Mouse (Mus musculus): ENCODE data around the gene Krt34. TPM values are rescaled to one million over a fixed set of nuclear protein-coding genes. Genes with fewer than 3 reads are reported as not detected.

The Krt34 gene
- total RNA-seq (2021): not detected
- long read RNA-seq, experiment 1: 0 reads
- long read RNA-seq, experiment 2: 0 reads

DNA sequence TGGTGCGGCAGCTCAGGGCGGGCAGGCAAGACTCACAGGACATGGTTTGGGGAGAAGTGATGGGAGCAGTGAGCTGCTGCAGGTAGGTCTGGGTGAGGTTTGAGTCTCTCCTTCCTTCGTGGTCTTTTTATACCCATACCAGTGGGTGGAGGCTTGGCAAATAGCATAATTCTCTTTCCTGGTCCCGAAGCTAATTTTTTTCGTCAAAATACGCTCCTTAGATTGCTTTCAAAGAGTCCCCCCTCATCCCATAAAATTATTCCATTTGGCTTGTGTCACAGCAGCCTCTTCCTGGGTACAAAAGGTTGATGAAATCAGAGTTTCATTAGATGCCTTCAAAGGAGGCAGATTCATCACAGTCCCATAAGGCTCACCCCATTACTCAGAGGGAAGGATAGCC, at the start of gene Krt34:
Gene Krt34 (minus strand): TSS at position 101 of the 400 bp plus-strand sequence.
- DNase-seq: no peak
- intact Hi-C loops (cut with DNase I): no loop called here

DNA sequence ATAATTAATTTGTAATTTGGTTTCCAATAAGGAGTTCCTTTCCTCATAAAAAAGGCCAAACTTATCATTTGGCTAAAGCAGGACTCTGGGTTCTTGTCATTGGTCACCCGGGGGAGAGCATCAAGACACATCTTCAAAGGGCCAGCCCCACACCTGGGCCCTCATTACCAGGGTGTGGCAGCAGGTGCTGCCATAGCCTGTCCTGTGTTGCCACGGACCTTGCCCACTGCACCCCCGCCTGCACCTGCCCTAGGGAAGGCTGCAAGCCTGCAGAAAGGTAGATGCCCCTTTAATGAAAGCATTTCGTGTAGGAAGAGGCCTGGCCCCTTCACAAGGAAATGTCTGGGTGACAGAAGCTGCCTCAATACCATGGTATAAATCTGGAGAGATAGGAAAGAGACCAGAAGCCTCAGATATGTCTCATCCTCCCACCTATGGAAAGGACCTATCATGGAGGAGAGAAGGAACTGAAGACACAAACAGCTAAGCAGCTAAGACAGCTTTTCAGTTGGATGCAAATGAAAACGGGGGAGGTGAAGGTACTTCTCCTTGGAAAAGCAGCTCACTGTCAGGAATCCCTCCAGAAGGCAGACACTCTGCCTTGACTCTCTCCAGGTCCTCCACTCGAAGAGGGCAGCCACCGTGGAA, 47.1 kb upstream of the Krt34 start:
- intact Hi-C loops (cut with DNase I): no loop called here
- DNase-seq: no peak

DNA sequence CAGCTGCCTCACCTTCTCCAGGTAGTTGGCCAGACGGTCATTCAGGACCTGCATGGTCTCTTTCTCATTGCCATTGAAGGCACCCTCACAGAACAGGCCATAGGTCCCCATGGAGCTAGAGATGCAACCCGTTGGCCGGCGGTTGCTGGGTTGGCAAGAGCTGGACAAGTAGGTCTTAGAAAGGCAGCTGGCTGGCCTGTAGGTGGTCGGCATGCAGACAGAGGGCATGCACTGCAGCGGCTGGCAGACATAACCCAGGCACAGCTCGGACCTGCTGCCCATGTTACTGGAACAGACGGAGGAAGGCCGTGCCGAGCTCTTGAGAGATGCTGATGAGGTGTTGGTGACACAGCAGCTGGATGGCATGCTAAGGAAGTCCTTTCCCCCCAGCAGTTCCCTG, 46.5 kb upstream of the Krt34 start, which contains the start of gene Krt32:
Gene Krt32 (minus strand): TSS at position 366 of the 400 bp plus-strand sequence.
- no peak for DNase-seq
- intact Hi-C loops (cut with DNase I): no loop called here

DNA sequence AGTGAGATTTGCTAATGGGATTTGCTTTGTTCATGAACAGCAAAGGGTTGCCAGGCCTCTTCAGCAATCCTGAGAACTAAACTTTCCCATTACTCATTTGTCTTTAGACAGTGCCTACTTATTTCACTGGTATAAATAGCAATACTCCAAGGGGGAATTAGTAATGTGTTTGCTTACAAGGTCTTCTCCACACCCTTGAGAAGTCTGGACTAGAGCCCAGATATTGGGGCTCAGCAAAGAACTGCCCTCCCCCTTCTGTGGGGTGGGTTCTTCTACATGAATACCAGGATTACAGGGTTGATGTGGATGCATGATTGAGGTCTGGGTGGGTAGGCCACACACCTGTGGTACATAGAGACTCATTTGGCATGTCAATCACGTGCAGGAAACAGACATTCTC, 32.5 kb upstream of the Krt34 start:
- intact Hi-C loops (cut with DNase I): no loop called here

DNA sequence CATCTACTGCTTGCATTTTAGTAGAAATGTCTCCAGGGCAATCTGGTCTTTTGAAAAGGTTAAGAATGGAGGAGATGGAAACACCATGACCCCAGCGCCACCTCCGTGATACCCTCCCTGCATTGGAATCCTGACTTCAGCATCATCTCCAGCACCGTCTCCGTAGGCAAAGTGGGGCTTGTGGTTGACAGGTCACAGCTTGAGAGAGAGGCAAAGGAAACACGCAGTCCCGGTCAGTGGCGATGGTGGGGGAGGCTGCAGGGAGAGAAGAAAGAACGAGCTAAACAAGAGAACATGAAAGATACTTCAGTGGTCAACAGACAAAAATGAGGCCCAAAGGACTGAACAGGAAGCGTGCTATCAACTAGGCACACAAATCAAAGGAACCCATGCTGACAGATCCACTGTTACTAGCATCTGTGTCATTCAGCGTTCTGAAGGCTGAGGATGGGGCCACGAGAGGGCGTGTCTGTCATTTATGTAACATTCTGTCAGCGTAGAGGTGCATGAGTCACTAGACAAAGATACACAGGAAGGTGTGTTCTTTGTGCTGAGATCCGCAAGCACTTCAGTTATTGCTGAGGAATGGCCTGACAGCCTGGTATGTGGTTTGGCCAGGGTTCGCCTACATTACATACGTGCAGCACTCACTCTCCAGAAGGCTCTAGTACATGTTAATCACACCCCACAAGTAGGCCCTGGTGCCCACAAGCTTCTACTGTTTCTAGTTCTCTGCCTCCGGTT, 26.1 kb upstream of the Krt34 start:
- intact Hi-C loops (cut with DNase I): no loop called here
- DNase-seq: no peak

More for the DNA sequence above, 32.5 kb upstream of the Krt34 start:
- no peak for DNase-seq

DNA sequence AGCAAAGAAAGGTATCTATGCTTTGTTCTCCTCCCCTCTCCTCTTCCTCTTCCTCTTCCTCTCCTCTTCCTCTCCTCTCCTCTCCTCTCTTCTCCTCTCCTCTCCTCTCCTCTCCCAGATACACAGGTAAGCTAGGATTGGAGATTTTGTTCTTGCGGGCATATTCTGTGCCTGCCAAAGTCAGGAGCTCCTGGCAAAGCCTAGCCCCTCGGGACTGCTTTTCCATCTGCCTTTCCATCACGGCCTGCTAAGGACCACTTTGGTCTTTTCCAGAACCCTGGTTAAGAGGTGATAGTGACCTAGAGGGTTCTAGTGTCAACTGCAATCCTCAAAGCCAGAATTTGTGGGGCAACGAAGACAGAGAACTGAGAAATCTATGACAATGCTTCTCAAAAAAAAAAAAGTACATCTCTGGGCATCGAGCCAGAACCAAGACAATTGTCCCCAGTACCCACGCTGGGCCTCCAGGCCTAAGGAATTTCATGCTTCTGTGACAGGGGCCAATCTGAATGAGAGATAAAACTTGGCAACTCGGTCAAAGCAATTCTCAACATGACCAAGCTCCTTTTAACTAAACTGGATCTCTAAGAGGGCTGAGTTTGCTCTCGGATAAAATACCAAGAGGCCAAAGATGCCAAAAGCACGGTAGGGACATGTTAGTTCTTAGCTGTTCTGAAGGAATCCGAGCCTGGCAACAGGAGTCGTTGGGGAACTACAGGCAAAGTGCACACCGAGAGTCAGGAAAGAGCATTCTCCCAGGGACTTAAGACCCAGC, 25.1 kb upstream of the Krt34 start:
- DNase-seq: no peak

DNA sequence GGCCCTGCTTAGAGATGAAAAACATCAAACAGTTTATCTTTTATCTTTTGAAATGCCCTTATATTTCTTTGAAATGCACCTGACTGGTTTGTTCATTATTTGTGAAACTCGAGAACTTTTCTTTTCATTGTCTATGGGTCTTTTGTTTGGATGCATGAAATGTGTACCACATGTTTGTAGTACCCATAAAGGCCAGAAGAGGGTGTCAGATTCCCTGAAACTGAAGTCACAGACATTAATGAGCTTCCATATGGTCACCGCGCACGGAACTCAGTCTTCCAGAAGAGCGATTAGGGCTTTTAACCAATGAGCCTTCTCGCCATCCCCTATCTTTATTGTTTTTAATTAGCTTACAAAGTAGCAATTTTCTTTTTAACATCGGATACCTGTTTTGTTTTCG, 17.5 kb upstream of the Krt34 start:
- intact Hi-C loops (cut with DNase I): no loop called here
- no peak for DNase-seq

More for the DNA sequence above, 25.1 kb upstream of the Krt34 start:
- intact Hi-C loops (cut with DNase I): no loop called here

DNA sequence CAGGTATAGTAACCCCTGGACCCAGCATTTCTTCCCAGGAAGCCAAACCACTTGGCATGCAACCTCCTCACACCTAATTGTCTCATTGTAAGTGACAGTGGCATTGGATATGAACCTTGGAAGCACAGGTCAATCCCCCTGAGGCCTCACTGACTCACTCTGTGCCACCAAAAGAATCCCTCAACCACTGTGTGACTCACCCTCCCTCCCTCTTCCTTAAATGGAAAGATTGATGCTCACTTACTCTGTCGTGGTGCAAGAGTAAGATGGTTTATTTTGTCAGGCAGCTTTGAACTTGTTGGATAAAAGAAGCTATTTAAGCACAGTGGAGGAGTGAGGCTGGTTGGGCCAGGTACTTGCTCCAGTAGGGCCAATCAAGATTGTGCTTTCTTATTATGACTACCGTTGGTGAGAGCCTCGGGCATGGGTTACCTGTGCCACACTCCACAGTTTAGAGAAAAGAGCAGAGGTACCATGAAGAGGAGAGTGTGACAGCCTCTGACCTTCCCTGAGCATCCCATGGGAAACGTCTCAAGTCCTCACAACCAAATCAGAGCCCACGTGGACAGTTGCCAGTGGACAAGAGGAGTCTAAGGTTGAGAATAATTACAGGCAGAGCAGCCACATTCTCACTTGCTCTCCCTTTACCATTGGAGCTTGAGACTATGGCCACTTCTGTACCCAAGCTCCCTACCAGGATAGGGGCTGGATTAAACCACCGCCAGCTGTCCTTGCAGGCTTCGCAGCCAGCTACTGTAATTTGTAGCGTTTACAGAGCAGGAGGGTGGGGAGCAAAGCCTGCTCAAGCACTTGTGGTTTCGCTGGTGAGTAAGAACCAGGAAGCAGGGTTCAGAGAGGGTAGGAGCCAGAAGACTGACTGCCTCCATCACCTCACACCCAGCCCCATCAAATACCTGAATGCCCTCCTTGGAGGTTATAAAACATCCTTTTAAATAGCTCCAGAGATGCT, 14.6 kb upstream of the Krt34 start:
- intact Hi-C loops (cut with DNase I): no loop called here
- DNase-seq: no peak

DNA sequence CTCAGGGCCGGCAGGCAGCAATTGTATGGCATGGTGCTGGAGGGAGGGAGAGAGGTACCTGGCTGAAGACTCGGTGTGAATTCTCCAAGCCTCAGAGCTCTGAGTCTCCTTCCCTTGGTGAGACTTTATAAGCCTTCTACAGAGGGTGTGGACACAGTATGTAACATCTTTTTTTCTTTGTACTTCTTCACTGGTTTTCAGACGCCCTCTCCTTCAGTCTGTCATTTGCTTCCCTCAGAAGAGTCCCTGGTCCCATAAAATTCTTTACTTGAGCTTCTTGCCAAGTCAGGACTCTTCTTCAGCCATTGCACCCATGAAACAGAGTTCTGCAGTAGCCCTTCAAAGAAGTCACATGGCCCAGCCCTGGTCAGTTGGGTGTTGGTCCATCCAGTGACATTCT, 9.1 kb upstream of the Krt34 start, which contains the start of gene Krt31:
Gene Krt31 (minus strand): TSS at position 101 of the 400 bp plus-strand sequence.
- intact Hi-C loops (cut with DNase I): no loop called here
- no peak for DNase-seq

DNA sequence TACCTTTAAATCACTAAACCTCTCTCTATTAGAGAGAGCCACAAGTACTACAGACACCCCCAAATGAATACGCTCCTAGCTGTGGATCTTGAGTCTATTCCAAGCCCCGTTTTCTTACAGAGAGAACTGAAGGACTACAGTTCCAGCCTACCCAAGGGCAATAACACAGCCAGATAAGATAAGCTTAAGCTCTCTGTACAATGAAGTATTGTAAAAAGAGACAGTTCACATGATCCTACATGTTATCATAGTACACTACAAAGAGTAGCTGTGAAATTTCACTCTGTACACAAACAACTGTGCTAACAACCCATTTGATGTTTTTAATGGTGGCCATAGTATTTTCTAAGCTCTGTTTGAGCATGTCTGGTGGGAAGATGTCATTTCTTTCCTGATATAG, 5.8 kb upstream of the Krt34 start:
- intact Hi-C loops (cut with DNase I): no loop called here
- DNase-seq: no peak

DNA sequence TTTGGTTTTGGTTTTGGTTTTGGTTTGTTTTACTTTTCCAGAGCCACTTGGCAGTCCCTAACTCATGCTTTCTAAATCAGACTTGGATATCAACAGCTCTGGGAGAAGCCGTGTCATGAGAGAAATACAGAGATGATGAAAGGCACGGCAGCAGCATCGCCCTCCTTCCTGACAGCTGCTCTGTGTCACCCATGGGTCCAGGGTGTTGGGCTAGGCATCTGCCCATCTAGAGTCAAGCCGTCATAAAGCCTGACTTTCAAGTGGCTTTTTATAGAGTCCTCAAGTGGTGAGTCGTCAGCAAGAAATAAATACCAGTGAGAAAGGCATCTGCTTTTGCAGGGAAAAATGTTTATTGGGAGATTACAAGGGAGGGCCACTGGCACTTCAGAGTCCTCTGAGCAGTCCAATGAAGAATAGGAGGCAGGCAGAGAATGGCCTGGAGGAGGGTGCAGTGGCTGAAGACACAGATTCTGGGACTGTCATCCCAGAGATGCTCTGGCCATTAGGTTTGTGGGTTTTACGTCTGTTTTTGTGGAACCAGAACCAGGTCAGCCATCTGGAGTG, 5.0 kb upstream of the Krt34 start:
- intact Hi-C loops (cut with DNase I): no loop called here
- DNase-seq: no peak

DNA sequence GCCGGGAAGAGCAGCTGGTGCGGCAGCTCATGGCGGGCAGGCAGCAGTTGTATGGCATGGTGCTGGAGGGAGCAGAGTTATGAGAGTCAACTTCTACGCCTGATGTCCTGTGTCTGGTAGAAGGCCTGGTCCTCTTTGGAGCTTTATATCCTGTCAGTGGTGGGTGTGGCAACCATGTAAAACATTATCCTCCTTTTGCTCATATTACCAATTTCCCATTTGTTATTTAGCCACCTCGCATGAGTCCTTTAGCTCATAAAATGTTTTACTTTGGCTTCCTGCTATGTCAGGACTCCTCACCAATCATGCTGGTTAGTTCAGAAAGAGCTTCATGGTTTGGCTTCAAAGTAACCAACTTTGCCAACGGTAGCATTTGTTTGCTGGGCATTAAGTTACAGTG, 11.6 kb downstream of the Krt34 start, which contains the start of gene Krt33b:
Gene Krt33b (minus strand): TSS at position 101 of the 400 bp plus-strand sequence.
- intact Hi-C loops (cut with DNase I): no loop called here
- no peak for DNase-seq

DNA sequence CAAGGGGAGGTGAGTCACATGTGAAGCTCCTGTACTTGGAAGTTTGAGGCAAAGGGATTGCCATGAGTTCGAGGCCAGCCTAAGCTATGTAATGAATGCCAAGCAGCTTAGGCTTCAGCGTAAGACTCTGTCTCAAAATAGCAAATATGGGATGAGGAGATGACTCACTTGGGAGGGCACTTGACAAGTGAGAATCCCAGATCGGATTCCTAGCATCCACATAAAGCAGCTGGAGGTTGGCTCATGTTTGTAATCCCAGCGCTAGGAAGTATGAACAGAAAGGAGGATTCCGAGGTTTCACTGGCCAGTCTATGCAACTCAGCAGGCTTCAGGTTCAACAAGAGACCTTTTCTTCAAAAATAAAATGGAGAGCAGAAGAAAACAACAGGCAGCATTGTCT, 19.9 kb downstream of the Krt34 start:
- intact Hi-C loops (cut with DNase I): no loop called here
- no peak for DNase-seq

DNA sequence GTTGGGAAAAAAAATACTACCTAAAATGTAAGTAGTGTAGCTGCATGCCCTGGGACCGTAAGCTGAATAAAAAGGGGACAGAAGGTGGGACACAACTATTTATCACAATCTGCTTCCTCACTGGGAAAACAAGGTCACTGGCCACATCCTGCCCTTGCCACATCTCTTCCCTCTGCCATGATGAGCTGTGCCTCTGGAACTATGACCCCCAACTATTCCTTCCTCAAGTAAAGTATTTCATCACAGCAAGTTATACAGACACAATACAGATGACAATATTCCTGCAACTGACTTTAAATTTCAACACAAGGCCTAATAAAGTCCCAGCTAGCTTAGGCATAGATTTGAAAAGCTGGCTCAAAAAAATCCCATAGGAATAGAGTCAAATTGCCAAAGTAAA, 21.9 kb downstream of the Krt34 start:
- DNase-seq: no peak
- intact Hi-C loops (cut with DNase I): no loop called here

DNA sequence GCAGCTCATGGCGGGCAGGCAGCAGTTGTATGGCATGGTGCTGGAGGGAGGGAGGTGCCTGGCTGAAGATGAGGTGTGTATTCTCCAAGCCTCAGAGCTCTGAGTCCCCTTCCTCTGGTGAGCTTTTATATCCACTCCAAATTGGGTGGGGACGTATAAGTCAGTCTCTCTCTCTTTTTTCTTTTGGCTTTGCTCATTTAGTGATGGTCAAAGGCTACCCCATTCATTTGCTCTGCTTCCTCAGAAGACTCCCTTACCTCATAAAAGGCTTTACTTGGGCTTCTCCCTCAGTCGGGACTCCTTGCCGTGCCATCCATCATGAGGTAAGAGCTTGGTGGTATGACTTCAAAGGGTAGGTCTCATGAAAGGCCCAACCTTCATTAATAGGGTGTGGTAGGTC, 25.2 kb downstream of the Krt34 start, which contains the start of gene Krt33a:
Gene Krt33a (minus strand): TSS at position 101 of the 400 bp plus-strand sequence.
- intact Hi-C loops (cut with DNase I): no loop called here
- DNase-seq: no peak

DNA sequence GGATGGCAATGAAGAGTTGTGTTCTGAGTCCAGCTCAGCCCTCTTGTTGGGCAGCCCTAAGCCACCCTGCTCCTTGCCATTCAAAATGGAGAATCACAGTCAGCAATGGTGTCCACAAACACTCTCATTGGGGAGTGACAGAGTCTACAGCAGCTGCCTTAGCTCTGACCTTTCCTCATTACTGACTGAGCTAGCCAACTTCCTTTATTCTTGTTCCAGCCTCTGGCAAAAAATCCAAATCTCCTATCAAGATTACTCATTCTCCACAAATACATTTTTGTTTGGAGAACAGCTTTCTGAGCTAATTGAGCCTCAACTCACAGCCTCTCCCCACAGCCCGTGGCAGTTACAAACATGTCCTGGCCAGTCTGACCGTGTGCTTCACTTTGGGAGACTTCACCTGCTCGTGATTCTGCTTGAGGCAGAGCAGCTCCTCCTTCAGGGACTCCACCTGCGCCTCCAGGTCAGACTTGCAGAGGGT, 27.6 kb downstream of the Krt34 start:
- DNase-seq: no peak
- intact Hi-C loops (cut with DNase I): no loop called here

DNA sequence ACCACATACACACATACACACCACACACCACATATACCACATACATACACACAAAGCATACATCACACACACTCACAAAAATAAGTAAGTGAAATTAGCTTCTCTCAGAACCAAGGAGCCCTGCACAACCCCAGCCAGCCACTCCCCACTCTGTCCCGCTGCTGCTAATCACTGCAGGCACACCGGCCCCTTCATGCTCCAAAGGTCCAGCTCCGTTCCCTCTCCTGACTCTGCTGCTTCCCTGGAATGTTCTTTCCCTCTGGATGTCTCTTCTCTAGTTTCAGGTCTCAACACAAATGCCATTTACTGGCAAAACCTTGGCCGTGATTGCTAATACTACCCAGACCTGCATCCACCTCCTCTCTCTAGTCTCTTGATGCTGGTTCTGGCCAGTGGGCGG, 30.7 kb downstream of the Krt34 start:
- DNase-seq: no peak
- intact Hi-C loops (cut with DNase I): no loop called here

DNA sequence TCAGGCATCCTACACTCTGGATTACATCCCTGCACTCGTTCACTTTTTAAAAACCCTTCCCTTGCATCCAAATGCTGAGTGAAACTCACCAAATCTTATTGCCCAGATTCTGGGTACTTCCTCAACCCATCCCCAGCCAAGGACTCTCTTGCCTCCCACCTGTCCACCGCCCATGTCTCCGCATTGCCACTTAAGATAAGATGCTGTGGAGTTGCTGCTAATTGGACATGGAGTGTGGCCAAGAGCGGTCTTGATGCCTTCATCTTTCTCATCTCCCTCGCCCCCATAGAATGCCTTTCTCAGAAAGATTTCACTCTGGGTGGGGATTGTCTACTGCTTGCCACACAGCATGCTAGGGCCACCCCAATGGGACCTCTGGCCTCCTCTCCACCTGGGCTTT, 33.0 kb downstream of the Krt34 start:
- intact Hi-C loops (cut with DNase I): no loop called here
- DNase-seq: no peak

DNA sequence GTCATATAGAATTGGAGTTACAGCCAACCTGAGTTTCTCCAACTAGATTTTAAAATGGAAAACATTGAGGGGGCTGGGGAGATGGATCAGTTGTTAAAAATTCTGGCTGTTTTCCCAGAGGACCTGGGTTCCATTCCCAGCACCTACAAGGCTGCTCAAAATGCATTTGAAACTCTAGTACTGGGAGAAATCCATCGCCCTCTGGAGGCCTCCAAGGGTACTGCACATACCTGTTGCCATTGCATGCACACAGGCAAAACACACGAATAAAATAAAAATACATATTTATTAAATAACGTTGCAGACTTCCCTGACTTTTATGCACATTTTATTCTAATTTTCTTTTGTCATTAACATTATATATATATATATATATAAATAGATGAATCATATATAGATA, 34.7 kb downstream of the Krt34 start:
- intact Hi-C loops (cut with DNase I): no loop called here
- no peak for DNase-seq

All from gastrocnemius, postnatal 36 days (tissue).